Mouse (Mus musculus) embryonic facial prominence, embryonic 14.5 days (tissue): ENCODE measurements at regions not wholly inside any gene's neighbourhood (a gene's known extent, or its start where the extent isn't known, plus 50 kb on each side); places are given as distances from the start of the nearest gene placed in this dataset.
A peak's percentile ranks its signal among the peaks of the same experiment; 100 is the strongest.

ENCODE experiments used
- ATAC-seq: fragments of 200-750 bp; cut with Nextera tagmentation; 2 replicates; pipeline ENCODE4 v1.8.0; 2017; ENCODE audit warnings: low read depth, moderate number of reproducible peaks, moderate TSS enrichment
- DNase-seq: peaks from one replicate; pipeline ENCODE4 v3.0.0-alpha.2; 2015; ENCODE audit warnings: low spot score
- H3K27ac ChIP-seq: fragments of 300-500 bp; sonication (generic); replicated peaks from 2 replicates; pipeline ENCODE4 v1.5.1; 2014; ENCODE audit warnings: low read depth, mild to moderate bottlenecking, low read length, moderate library complexity
- H3K27me3 ChIP-seq: fragments of 300-500 bp; sonication (generic); replicated peaks from 2 replicates; pipeline ENCODE4 v1.6.1; 2014; ENCODE audit warnings: low read length; ENCODE audit not compliant: control insufficient read depth, insufficient read depth
- H3K36me3 ChIP-seq: fragments of 300-500 bp; sonication (generic); 2 replicates; pipeline ENCODE4 v1.6.1; 2014; ENCODE audit warnings: low read length, mixed read lengths; ENCODE audit not compliant: control insufficient read depth, insufficient read depth
- H3K4me1 ChIP-seq: fragments of 300-500 bp; sonication (generic); 2 replicates; pipeline ENCODE4 v1.6.1; 2014; ENCODE audit warnings: antibody characterized with exemption, low read length; ENCODE audit not compliant: control insufficient read depth, insufficient read depth
- H3K4me2 ChIP-seq: fragments of 300-500 bp; sonication (generic); 2 replicates; pipeline ENCODE4 v1.6.1; 2014; ENCODE audit warnings: low read depth, mild to moderate bottlenecking, low read length, moderate library complexity, mixed read lengths
- H3K4me3 ChIP-seq: fragments of 300-500 bp; sonication (generic); 2 replicates; pipeline ENCODE4 v1.5.1; 2014; ENCODE audit warnings: low read depth, mild to moderate bottlenecking, low read length
- H3K9ac ChIP-seq: fragments of 300-500 bp; sonication (generic); 2 replicates; pipeline ENCODE4 v1.6.1; 2014; ENCODE audit warnings: low read depth, mild to moderate bottlenecking, low read length, moderate library complexity, mixed read lengths
- H3K9me3 ChIP-seq: fragments of 300-500 bp; sonication (generic); 2 replicates; pipeline ENCODE4 v1.6.1; 2016; ENCODE audit warnings: low read length; ENCODE audit not compliant: control insufficient read depth
- WGBS: fragments of 180-500 bp; shearing (Covaris S2); extraction: QIAGEN DNeasy Blood & Tissue Kit; methylation state at CpG from one replicate; pipeline ENCODE4 v1.1.7; 2014; 5-methylcytosine and 5-hydroxymethylcytosine counted together

- no peaks in the 10 kb centered on the region for H3K27me3 ChIP-seq
- 64% methylated on average over 2 of the region's 2 CpGs for WGBS
- H3K27ac ChIP-seq = no peak overlapping the region
- no peaks in the 10 kb centered on the region for H3K4me1 ChIP-seq
- no peak for ATAC-seq
- H3K4me3 ChIP-seq = no peak overlapping the region
- DNase-seq = no peak
- no peaks in the 10 kb centered on the region for H3K36me3 ChIP-seq
- no peak overlapping the region for H3K4me2 ChIP-seq
- no peaks in the 10 kb centered on the region for H3K9me3 ChIP-seq
- no peak overlapping the region for H3K9ac ChIP-seq
These were observed 475.0 kb upstream of the A730009L09Rik start for GRCm38 (mm10) chr16:84039946-84040345.

DNA sequence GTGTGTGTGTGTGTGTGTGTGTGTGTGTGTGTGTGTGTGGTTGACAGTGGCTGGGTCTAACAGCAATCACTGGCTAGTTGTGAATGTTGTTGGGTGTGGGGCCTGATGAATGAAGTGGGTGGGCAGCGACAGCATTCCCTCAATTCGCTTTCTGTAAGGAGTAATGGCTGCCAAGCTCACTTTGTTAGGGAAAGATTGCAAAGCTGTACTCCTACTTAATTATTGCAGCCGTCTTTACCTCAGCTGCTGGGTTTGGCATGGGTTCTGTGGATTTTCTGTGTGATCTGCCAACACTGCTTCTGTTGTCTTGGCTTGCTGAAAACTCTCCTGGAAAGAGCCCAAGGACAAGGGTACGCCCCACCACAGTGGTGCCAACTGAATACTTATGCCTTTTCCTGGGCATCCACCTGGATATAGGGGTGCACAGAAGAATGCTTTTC is 472.9 kb upstream of the A730009L09Rik start:
- Histone ChIP-seq H3K4me2 (no peak overlapping the region), H3K9ac (no peak overlapping the region), H3K36me3 (no peaks in the 10 kb centered on the region), H3K27me3 (no peaks in the 10 kb centered on the region), H3K27ac (no peak overlapping the region), H3K4me3 (no peak overlapping the region), H3K9me3 (no peaks in the 10 kb centered on the region), H3K4me1 (no peaks in the 10 kb centered on the region)
- DNase-seq (peak; percentile 19), ATAC-seq (peak; percentile 37; the same call in 1 of the 2 replicates)
- 84% methylated on average over 4 of the region's 4 CpGs for WGBS

GRCm38 (mm10) chr16:84045333-84045732 is 469.6 kb upstream of the A730009L09Rik start:
- Histone ChIP-seq H3K4me1 (no peaks in the 10 kb centered on the region), H3K9ac (no peak overlapping the region), H3K27ac (no peak overlapping the region), H3K4me3 (no peak overlapping the region), H3K27me3 (no peaks in the 10 kb centered on the region), H3K36me3 (no peaks in the 10 kb centered on the region), H3K4me2 (no peak overlapping the region), H3K9me3 (no peaks in the 10 kb centered on the region)
- no peak for ATAC-seq
- DNase-seq = no peak
- WGBS = 74% methylated on average over 1 of the region's 1 CpGs
